Mouse (Mus musculus) spleen, adult 12 weeks (tissue): ENCODE results near the gene Hdac11.

Experiments used
- DNase-seq: peaks from one replicate; pipeline ENCODE4 v3.0.0; 2022; ENCODE audit warnings: low spot score

Hdac11 gene

DNA sequence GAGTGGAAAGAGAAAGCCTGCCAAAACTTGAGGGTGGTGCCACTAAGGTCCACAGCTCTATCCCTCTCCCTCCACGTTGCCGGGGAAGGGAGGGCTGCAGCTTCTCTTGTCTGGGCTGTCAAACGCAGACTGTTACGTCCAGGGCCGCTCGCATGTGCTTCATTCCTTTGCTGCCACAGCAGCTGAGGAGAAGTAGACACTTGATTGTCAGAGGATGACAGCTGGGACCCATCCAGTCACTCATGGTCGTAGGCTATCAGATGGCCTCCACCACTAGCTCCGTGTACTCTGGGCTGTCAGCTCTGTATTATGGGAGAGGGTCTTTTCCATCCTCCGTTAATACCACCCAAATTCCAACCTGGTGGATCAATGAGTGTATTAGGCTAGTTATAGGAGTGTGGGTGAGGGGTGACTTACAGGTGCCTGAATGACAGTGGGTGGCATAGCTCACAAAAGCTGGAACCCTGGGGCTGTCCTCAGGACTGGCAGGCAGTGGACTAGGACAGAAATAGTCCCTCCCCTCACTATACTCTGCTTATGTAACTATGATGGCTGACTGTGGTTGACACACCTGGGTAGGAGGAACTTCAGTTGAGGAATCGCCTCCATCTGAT, 19.0 kb upstream of the Hdac11 start:
- no peak for DNase-seq

DNA sequence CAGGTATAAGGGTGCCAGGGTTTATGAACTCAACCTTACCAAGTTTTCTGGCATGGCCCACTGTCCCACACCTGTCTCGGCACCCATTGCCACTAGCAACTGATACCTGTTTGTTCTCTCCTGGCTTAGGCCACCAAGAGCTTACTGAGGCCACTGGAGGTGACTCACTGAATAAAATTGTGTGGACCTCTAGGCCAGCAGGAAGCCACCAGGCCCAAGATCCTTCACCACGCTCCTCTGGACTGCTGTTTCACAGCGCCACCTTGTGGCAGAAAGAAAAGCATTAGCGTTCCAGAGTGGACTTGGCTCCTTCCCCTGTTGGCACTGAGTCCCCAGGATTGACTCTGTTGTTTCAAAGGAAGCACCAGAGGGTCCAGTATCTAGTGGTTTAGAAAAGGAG, 16.6 kb upstream of the Hdac11 start:
- DNase-seq, result peak; percentile 44

DNA sequence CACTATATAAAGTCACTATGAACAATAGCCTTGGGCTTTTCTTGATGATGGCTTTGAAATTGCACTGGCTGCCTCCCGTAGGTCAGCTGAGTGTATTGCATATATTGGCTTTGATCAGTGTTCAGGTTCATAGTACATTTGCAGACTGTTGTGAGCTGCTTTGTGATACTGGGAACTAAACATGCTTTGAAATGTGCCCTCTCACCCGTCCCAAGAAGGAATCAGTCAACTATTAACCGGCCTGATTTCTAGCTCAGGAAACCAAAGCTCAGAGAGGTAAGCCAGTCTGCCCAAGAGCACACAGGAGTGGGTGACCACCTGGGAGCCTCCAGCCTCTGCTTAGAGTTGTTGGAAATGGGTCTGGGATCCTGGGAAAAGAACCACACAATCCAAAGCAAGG, 11.4 kb upstream of the Hdac11 start:
- no peak for DNase-seq

DNA sequence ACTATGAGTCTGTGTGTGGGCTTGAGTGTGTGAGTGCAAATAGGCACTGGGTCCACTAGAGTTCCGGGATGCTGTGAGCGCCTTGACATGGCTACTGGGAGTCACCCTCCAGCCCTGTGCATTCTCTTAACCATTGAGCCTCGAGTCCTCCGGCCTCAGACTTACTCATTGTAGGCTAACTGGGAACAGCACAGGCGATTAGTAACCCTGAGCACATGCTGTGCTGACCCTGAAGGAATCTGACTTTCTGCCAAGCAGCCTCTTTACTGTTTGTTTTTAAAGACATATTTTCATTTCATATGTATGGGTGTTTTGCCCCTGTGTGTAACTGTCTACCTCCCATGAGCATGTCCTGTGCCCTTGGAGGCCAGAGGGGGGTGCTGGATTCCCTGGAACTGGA, 10.9 kb upstream of the Hdac11 start:
- DNase-seq, result no peak

DNA sequence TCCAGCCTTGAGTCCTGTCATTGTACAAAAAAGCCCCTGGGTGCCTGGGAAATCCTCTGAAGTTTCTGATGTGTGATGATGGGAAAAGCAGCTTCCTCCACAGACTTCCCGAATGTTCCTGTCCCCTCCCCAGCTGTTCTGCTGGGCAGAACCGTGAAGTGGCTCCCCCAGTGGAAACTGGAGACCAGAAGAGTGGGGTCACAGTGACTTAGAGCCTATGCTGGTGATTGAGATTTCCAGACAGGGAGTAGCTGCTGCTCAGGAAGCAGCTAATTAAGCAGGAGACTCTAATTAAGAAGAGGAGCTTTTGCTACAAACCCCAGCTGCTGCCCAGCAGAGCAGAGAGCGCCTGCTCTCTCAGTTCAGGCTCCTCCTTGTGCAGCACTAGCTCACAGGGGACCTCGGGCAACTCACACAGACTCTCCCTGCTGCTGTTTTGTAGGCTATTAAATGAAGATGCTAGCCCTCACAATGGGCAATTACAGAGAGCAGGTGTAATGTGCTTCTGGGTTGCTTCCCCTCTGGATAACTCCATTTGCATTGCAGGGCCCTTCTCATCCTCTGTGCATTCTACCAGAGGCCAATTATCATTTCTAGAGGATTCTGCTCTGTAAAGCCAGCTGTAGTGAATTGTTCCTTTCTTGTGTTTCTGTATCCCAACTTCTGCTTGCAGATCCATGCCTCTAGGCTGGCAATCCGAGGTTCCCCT, 9.9 kb upstream of the Hdac11 start:
- DNase-seq, result no peak

DNA sequence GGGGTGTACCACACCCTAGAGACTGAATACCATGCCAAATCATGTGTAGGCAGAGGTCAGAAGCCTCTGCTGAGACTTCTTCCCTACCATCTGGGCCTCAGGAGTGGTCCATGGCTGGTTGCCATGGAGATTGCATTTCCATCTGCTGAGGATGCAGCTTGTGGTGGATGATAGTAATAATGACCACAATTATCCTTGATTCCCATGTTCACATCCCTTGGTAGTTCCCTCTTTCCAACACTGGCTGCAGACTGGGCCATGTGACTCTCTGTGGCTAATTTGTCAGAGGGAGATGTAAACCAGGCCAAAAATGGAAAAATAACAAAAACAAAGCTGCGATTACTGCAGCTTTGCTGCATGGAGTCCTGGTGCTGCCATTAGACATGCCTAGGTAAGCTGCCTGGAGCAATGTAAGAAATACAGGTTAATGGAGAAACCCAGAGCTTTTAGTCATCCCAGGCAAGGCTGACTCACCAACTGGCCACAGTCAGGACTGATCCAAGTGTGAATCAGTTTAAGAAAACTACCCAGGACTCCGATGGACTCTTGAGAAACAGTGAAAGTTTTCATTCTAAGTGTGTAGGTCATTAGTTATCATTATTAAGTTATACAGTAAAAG, 9.2 kb upstream of the Hdac11 start:
- DNase-seq, result no peak

DNA sequence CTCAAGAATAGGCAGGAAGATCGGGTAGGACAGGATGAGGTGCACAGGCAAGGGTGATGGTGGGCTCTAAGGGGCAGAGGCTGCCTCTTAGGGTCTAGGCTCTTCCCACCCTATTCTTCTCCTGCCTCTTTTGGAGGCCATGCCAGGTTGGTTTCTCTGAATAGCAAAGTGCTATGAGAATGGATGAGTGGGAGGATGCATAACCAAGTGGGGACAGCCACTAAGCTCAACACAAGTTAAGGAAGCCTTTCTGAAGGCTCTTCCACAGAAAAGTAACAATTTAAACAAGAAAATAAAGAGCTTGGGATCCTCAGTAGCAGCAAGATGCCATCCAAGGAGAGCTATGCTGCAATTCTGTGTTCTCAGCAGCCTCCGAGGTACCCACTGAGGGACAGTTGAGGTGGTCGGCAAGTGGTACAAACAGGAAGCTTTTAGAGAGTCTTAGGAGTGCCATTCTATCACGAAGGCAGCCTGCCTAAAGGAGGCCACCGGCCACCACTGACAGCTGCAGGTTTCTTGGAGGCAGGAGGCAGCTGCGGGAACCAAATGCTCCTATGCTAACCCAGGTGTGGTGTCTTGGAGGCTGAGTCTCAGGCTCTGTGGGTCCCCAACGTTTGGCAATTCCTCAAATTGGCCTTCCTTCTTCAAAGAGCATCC, 3.4 kb upstream of the Hdac11 start:
- no peak for DNase-seq

DNA sequence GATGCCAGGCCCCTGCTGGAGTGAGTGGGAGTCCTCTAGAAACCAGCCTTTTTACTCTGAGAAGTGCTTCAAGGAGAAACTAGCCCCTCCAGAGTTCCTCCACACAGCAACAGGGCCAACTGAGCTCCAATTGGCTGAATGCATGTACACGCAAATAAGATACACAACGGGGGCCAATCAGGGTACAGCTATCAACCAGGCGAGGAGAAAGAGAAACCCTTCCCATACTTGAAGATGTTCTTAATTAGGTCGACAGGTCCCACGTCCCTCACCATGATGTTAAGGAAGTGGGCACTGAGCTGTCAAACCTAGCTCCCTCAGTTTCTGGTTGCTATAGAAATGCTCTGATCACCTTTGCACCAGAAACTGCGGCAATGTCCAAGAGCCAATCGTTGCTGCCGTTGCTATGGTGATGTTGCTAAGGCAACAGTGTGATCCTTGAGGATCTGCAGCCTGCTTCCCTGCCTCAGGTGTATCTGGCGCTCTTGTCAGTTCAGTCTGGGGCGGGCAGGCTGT, 2.9 kb upstream of the Hdac11 start:
- DNase-seq, result no peak

DNA sequence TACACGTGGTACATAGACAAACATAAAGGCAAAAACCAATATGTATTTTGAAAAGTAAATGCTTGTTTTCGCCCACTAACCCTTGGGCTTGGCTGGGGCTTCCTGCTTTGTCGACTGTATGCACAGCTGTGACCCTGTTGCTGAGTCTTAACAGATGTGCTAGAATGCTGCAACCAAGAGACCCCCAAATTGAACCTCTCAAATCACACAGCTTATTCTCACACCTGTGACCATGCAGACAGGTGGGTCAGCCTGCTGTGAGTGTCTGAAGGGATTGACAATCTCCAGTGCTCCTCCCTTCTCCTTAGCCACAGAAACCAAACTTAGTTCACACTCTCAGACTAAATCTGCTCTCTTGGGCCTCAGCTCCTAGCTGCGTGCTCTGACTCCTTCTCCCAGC, 1.8 kb upstream of the Hdac11 start:
- DNase-seq, result no peak

DNA sequence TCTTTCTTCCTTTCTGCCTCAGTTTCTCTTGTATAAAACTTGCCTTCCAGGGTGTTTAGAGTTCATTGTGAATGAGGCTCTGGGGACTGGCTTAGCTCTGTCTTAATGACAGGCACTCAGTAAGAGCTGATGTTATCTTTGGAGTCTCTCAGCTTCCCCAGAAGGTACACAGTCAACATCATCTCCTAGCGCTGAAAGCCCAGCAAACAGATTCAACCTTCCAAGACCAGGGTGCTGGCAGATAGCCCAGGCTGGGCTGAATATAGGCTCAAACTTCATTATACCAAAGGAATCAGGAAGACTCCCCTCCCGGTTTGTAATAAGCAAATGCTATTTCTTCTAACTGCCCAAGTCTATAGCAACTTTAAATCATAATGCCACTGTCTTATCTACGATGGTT, 1.2 kb upstream of the Hdac11 start:
- DNase-seq, result no peak

DNA sequence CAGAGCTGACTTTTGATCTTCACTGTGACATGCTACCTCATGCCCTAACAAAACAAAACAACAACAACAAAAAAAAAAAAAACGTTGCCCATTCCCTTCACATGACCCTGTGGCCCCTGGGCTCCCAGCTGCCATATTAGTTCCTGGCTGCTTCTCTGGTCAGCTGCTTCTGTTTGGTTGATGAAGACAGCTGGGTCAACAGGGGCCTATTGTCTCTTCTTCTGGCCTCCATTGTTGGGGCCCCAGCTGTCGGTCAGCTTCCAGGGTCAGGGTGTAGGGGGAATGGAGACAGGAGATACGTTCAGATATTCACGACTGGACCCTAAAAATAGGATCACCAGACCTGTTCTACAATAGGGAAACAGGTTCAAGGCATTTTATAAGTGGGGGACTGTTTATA, 403 bp upstream of the Hdac11 start:
- no peak for DNase-seq

DNA sequence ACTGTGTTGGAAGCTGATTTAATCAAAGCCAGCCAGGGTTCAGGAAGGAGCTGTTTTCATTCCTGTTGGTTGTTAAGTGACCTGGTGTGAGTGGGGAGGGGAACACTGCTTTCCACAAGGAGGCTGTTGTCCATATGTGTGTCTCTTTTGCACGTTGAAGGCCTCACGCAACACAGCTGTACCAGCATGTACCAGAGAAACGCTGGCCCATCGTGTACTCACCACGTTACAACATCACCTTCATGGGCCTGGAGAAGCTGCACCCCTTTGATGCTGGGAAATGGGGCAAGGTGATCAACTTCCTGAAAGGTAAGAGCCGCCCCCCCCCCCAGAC, 739 bp downstream of the Hdac11 start:
- DNase-seq, result no peak

DNA sequence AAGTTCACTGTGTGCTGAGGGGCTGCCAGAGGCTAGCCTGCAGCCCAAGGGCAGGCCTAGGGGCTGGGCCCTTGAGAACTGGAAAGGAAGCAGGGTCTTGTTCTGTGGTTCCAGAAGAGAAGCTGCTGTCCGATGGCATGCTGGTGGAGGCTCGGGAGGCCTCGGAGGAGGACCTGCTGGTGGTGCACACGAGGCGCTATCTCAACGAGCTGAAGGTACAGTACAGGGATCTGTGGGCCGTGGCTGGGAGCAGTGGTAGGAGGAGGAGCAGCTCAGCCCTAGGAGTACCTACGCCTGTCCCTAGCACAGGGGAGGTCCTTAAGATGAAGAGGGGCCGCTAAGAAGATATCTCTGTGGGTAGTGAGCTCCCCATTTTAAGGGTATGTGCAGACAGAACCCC, 2.6 kb downstream of the Hdac11 start:
- DNase-seq, result no peak

DNA sequence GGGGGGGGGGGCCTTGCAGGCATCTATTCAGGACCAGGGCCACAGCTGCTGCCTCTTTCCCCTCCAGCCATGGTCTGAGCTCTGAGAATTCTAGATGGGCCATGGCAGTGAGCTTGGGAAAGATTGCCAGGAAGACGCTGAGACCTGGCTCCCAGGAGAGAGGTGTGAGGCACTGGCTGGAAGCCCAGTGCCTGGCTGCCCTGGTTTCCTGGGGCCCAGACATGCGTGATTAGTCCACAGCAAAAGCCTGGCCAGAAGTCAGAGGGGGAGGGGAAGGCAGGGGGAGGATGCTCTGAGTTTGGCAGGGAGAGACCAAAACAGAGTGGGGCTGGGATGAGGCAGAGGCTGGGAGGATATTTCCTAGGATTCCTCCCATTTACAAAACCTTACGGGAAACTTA, 3.9 kb downstream of the Hdac11 start:
- DNase-seq, result no peak

DNA sequence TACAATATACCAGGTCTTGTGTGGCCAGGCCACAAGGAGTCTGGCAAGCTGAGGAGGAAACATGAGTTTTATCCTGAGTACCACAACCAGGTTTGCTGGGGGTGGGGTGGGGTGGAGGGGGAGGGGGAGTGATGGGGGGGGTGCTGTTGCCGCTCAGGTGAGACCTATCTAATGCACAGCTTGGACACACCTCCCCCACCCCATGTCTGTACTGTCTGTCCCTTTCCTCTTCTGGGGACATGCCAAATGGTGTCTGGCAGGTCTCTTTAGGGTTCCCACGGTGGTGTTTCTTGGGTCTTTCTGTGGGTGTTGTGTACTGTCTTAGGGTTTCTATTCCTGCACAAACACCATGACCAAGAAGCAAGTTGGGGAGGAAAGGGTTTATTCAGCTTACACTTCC, 4.5 kb downstream of the Hdac11 start:
- no peak for DNase-seq

DNA sequence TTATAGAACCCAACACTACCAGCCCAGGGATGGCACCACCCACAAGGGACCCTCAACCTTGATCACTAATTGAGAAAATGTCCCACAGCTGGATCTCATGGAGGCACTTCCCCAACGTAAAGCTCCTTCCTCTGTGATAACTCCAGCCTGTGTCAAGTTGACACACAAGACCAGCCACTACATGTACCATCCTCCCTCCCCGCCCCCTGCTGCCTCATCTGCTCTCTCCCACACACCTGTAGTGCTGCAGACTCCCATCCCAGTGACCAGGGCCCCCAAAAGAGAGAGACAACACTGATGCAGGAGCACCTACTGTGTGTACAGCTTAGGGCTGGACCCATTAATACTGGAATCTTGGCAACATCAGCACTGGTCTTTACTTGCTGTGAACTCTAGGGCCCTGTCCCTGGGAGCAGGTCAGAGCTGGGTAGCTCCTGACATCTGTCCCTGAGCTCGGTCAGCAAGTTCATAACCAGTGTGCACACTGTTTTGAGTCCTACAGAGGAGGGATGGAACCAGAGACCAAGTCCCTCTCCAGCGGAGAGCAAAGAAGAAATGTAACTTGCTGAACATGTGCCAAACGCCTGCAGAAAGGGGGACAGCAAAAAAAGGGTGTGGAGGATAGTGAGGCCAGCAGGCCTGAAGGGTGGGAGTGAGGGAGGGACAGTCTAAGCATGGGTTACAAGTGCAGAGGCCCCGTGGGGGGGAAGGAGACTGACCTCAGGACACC, 5.2 kb downstream of the Hdac11 start:
- DNase-seq, result no peak

DNA sequence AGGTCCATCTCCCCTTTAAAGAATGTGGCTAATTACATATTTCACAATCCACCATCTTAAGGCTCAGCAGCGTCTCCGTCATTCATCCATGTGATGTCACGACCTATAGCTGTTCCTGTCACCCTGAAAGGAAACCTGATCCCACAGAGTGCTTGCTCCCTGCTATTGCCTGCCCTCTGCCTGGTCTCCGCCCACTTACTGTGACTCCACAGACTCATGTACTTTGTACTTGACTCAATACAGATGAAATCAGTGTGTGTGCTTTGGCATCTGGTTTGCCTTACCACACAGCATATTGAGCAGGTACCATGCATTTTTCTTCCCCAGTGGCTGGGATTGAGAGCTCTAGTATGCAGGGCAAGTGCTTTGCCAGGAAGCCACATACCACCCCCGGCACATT, 5.8 kb downstream of the Hdac11 start:
- DNase-seq, result no peak

DNA sequence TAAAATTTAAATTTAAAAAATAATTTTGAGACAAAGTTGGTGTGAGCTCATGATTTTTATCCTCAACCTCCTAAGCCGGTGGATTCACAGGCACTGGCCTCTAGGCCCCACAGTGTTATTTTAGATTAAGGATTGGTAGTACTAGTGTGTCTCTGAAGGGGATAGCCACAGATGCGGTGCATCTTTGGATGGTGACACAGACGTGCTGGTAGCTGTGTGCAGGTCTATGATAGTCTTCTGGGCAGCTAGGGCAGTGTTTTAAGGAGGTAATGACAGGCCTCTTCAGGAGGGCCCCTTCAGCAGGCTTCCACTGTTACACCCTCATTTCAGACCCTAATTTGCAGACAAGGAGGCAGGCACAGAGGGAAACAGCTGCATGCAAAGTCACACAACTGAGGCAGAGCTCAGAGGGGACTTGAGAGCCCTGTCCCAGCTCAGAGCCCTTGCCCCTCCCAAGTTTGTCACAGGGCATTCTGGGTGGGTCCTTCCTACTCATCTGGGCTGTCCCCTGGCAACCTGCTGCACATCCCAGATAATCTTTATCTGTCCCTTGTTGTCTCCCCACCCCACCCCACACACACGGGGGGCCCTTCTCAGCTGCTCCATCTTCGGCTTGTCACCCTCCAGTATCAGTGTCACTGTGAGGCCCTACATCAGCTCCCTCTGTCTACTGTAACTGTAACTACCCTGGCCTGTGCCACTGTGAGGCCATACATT, 6.9 kb downstream of the Hdac11 start:
- peak; percentile 55 for DNase-seq

DNA sequence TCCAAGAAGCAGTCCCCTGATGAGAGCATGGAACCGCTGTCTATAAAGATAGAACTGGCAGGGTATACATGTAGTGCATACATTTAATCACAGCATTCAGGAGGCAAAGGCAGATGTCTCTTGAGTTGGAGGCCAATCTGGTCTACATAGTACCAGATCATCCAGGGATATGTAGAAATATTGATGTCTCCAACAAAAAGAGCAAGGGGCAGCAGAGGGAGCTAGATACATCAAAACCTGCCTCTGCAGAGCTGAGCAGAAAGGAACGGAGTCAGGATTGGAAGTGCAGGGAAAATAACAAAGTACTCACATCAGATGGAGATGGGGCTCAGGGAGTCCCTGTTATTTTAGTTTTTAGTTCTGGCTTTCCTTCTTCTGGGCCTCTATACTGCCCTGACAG, 8.1 kb downstream of the Hdac11 start:
- DNase-seq, result no peak

DNA sequence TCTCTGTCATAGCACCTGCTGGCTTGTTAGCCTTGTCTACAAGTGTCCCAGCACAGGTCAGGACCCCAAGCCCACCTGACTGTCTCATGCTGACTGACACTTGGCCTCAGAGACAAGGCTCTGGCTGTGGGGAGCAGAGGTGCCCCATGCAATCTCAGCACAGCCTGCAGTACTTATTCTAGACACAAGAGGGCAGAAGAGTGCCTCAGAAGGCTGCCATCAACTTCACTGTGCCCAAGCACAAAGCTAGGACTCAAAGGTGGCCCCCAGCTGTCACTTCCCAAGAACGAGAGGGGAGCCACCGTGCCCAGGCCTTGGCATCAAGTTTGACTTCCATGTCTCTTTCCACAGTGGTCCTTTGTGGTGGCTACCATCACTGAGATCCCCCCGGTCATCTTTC, 8.7 kb downstream of the Hdac11 start:
- DNase-seq, result peak; percentile 66

DNA sequence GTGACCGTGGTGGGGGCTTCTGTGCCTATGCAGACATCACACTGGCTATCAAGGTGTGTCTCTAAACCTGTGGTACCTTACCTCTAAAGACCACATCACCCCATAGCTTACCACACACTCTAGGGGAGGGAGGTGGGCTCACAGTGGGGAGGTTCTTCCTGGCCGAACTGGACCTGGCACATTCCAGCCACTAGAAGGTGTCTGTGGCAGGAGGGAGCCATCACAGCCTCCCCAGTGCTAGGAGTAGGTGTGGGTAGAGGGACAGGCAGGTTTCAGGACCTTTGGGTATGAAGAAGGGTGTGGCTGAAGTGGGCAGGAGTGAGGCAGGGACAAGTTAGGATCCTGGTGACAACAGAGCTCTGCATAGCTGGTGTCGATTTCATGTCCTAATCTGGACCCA, 11.4 kb downstream of the Hdac11 start:
- no peak for DNase-seq

DNA sequence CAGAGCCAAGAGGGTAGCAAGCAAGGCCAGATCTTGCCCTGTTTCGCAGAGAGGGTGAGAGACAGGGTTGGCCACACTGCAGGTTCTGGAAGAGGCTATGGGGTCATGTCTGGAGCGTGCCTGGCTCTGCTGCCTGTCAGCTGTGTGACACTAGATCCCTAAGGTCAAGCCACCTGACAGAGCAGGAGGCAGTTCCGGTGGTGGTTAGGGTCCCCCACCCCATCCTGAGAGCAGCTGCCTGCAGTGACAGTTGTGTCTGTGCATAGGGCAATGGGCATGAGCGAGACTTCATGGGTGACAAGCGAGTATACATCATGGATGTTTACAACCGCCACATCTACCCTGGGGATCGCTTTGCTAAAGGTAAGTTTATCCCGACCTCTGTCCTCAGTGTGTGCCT, 12.7 kb downstream of the Hdac11 start:
- no peak for DNase-seq
